Mouse (Mus musculus) adrenal gland, postnatal 14 days (tissue): Measurements from ENCODE around the gene Lhfpl2. TPM values are rescaled to one million over a fixed set of nuclear protein-coding genes. Genes with fewer than 3 reads are reported as not detected.
A peak's percentile ranks its signal among the peaks of the same experiment; 100 is the strongest.

ENCODE experiments used
- DNase-seq: peaks from one replicate; pipeline ENCODE4 v3.0.0; 2021; ENCODE audit warnings: mixed read lengths
- total RNA-seq: library from RNA; stranded (reverse); gene quantifications from 2 replicates; pipeline ENCODE4 v1.2.3, GENCODE M21; 2021

The Lhfpl2 gene
- total RNA-seq, 1 experiment from 2014 or later = 35.4 TPM

GRCm38 (mm10) chr13:94173633-94174576, 116.3 kb downstream of the Lhfpl2 start:
- peak; percentile 75 for DNase-seq

GRCm38 (mm10) chr13:94174577-94175279, 117.1 kb downstream of the Lhfpl2 start:
- DNase-seq = no peak

- DNase-seq = no peak
Measured at GRCm38 (mm10) chr13:94175379-94176050, 117.9 kb downstream of the Lhfpl2 start.

- peak; percentile 80 for DNase-seq
Measured at GRCm38 (mm10) chr13:94177148-94177547, 119.6 kb downstream of the Lhfpl2 start.

GRCm38 (mm10) chr13:94178401-94179040, 120.9 kb downstream of the Lhfpl2 start:
- peak; percentile 72 for DNase-seq

- DNase-seq = no peak
Measured at GRCm38 (mm10) chr13:94180477-94181420, 123.2 kb downstream of the Lhfpl2 start.

- no peak for DNase-seq
Measured at GRCm38 (mm10) chr13:94182026-94182425, 124.4 kb downstream of the Lhfpl2 start.

- peak; percentile 66 for DNase-seq
Measured at GRCm38 (mm10) chr13:94183372-94184021, 125.9 kb downstream of the Lhfpl2 start.

- no peak for DNase-seq
Measured at GRCm38 (mm10) chr13:94184726-94185456, 127.3 kb downstream of the Lhfpl2 start.

GRCm38 (mm10) chr13:94185631-94186030, 128.0 kb downstream of the Lhfpl2 start:
- no peak for DNase-seq

GRCm38 (mm10) chr13:94188200-94189086, 130.8 kb downstream of the Lhfpl2 start:
- DNase-seq = no peak

GRCm38 (mm10) chr13:94190386-94190785, 132.8 kb downstream of the Lhfpl2 start:
- DNase-seq = no peak

- DNase-seq = no peak
Measured at GRCm38 (mm10) chr13:94193227-94193626, 135.6 kb downstream of the Lhfpl2 start.

GRCm38 (mm10) chr13:94198616-94199015, 141.0 kb downstream of the Lhfpl2 start:
- no peak for DNase-seq

GRCm38 (mm10) chr13:94199829-94200228, 142.2 kb downstream of the Lhfpl2 start:
- no peak for DNase-seq

- peak; percentile 74 for DNase-seq
Measured at GRCm38 (mm10) chr13:94205234-94205633, 147.6 kb downstream of the Lhfpl2 start.

- no peak for DNase-seq
Measured at GRCm38 (mm10) chr13:94207973-94208372, 150.4 kb downstream of the Lhfpl2 start.

- DNase-seq = no peak
Measured at GRCm38 (mm10) chr13:94208892-94209291, 151.3 kb downstream of the Lhfpl2 start.
